Mouse (Mus musculus) ovary, adult 18-20 months (tissue): ENCODE results near the gene Olfr1404.
"Not testable (repeated sequence)": the region's sequence is repeated elsewhere in the genome, so short reads cannot be mapped to it uniquely, and the experiment has no call there.

ENCODE experiments used
- DNase-seq: peaks from one replicate; pipeline ENCODE4 v3.0.0; 2022; ENCODE audit warnings: low spot score, mixed read lengths

The Olfr1404 gene

GRCm38 (mm10) chr1:173212092-173212491 lies at the start of gene Olfr1404:
Olfr1404 (plus strand) TSS chr1:173212392.
- DNase-seq, result no peak

DNA sequence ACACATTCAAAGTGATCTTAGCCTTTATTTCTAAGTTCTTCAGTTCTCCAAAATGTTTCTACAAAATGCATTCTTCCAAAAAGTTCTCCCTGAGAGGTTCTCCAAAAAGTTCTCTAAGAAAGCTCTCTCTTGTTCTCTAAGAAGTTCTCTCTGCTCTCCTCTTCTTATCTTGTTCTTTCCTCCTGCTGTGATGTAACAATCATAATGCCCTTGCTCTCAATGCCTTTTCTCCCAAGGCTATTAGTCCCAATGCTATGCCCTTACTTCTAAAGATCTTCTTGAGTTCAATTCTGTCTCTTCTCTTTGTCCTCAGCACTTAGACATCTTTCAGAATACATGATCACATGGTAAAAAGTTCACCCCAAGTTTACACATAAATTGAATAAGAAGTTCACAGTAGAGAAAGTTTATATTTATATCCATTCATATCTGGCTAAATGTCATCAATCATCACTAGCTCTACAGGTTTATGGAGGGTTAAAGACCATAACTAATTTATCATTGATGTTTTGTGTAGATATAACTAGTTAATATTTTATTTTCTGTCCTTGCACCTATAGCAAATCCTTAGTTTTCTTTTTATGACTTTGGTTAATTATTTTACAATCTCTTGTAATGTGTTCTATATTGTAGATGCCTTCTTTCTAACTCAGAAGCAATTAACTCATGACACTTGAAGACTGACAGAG lies 37.9 kb upstream of the Olfr1404 start:
- DNase-seq, result no peak

- DNase-seq, result no peak
These were observed 21.7 kb upstream of the Olfr1404 start, which contains the start of gene Olfr1406 for GRCm38 (mm10) chr1:173190540-173190939. Olfr1406 (minus strand) TSS chr1:173190640.

GRCm38 (mm10) chr1:173192059-173192458 lies 20.1 kb upstream of the Olfr1404 start:
- DNase-seq, result no peak

DNA sequence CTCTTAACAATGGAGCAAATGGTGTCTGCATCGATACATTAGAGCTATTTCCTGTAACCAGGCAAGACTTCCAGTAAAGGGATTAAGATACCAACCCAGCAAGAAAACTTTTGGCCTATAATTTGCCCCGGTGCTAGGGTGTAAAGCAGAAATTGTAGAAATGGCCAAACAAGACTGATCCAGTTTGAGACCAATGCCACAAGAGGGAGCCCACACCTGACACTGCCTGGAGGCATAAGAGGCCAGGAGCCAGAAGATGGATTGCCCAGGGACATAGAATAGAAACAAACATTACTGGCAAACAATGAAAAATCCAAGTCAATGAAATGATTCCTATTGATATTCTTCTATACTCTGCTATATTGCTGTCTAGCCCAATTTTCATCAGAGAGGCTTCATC lies 15.8 kb upstream of the Olfr1404 start:
- no peak for DNase-seq

DNA sequence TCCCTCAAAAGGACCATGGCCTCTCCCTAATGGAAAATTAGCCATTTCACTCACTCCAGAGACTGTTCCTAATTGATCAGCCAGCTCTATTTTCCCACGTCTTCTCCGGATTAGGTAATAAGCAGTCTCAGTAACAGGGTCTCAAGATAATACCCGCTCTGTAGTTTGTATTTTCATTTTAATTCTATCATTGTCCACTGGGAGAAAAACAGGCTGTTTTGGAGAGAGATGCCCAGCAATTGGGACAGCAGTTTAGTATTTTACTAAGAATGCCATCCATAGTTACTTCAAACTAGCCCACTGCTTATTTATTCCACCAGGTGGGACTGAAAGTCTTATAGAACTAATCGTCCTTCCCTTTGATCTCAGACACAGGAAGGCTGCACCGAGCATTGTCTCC lies 14.7 kb upstream of the Olfr1404 start, which contains the start of gene Olfr218:
Gene Olfr218 (plus strand): TSS at position 301 of the 400 bp plus-strand sequence.
- no peak for DNase-seq

DNA sequence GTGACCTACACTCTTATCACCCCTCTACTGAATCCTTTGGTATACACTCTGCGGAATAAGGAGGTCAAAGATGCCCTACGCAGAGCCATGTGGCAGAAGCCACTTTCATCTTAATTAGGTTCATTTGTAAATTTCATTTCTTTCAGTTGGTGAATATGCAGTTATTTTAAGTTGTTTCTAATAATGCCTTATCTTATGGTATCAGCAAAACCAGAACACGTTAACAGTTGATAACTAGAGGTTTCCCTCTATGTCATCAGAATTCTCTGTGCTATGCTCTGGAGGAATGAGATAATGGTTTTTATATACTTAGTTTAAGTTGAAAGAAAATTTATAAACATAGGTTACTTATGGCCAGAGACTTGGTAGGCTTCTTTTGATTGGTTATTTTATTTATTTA lies 4.3 kb downstream of the Olfr1404 start:
- DNase-seq, result no peak

- no peak for DNase-seq
These were observed 14.9 kb downstream of the Olfr1404 start, which contains the start of gene Fcer1a for GRCm38 (mm10) chr1:173227081-173227480. Fcer1a (minus strand) TSS chr1:173227214.

DNA sequence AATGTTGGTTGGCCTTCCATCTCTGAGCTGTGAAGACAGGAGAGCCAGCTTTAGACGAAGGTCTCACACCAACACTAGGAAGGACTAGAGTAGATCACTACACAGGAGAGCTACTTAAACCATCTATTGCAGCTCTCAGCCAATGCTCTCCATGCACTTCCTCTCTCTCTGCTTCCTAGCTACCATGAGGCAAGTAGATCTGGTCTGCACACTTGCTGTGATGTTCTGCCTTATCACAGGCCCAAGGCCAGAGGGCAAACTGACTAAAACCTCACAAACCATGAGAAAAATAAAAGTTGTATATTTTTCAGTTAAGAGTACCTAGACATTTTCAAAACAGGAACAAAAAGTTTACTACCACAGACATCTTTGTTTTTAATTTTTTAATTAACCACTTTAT lies 24.8 kb downstream of the Olfr1404 start:
- not testable (repeated sequence) for DNase-seq

DNA sequence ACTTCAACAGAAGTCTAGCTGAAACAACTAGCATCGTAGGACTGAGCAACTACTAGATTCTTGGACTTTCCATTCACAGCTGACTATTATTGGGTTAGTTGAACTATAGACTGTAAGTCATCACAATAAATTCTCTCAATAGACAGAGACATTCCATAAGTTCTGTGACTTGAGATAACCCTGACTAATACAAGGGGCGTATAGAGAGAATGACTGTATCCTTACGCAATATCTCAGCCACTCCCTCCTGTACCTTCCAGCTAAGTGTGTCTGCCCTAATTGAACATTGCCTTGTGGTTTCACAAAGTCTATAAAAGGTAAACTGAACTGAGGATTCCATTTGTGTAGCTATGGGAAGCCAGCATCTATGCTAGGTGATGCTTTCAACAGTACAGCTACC lies 37.7 kb downstream of the Olfr1404 start:
- DNase-seq, result no peak

GRCm38 (mm10) chr1:173265701-173266100 lies 53.5 kb downstream of the Olfr1404 start, which contains the start of gene Olfr418:
Olfr418 (plus strand) TSS chr1:173266001.
- DNase-seq, result no peak
